ENCODE assay signal across 27 mouse cellular contexts in genomic region chr17:3692817-3693216, GRCm38 (mm10). TPM values are rescaled to one million over a fixed set of nuclear protein-coding genes. Genes with fewer than 3 reads are reported as not detected.
A peak's percentile ranks its signal among the peaks of the same experiment; 100 is the strongest.
DNase-seq lines count a peak whose midpoint lies in the region; ATAC-seq lines count a peak whose summit lies in the region.
"Had no signal": no experiment of that assay in that cellular context is flagged by ENCODE, and none has a peak within 500 bp of the region (broad histone marks: within the 10 kb centered on the region; RNA-seq: fewer than 3 reads in every experiment).

No protein-coding gene starts in this region.

- no peaks in the 10 kb centered on the region for H3K36me3 ChIP-seq in forebrain, embryonic 13.5 days (ENCODE audit: poor library complexity, severe bottlenecking)
- no peaks in the 10 kb centered on the region for H3K36me3 ChIP-seq in forebrain, embryonic 16.5 days (ENCODE audit: control insufficient read depth, insufficient read depth)
- H3K36me3 ChIP-seq: embryonic facial prominence, embryonic 12.5 days; embryonic facial prominence, embryonic 15.5 days; G1E; hindbrain, embryonic 12.5 days; hindbrain, embryonic 15.5 days had no signal

- H3K4me1 ChIP-seq in forebrain, embryonic 13.5 days = peaks cover 33% of the 10 kb centered on the region
- peaks cover 14% of the 10 kb centered on the region for H3K4me1 ChIP-seq in forebrain, embryonic 16.5 days (replicated peaks; ENCODE audit: control insufficient read depth, insufficient read depth, low read length)
- H3K4me1 ChIP-seq: embryonic facial prominence, embryonic 12.5 days; embryonic facial prominence, embryonic 15.5 days had no signal

- no peak overlapping the region for H3K4me3 ChIP-seq in forebrain, embryonic 13.5 days
- H3K4me3 ChIP-seq in forebrain, embryonic 16.5 days (replicated peaks; ENCODE audit: low read length) = no peak overlapping the region
- H3K4me3 ChIP-seq: embryonic facial prominence, embryonic 12.5 days; embryonic facial prominence, embryonic 15.5 days; hindbrain, embryonic 12.5 days; hindbrain, embryonic 15.5 days had no signal

- H3K9me3 ChIP-seq in forebrain, embryonic 13.5 days (replicated peaks) = no peaks in the 10 kb centered on the region
- H3K9me3 ChIP-seq in forebrain, embryonic 16.5 days (ENCODE audit: control insufficient read depth, low read length) = no peaks in the 10 kb centered on the region
- H3K9me3 ChIP-seq: embryonic facial prominence, embryonic 12.5 days; embryonic facial prominence, embryonic 15.5 days; G1E; hindbrain, embryonic 12.5 days; hindbrain, embryonic 15.5 days had no signal

- peak overlapping the region; percentile 58; the same call in 1 of the 2 replicates for H3K27ac ChIP-seq in forebrain, embryonic 13.5 days
- no peak overlapping the region for H3K27ac ChIP-seq in forebrain, embryonic 16.5 days (ENCODE audit: low read length)
- H3K27ac ChIP-seq: embryonic facial prominence, embryonic 12.5 days; embryonic facial prominence, embryonic 15.5 days; hindbrain, embryonic 12.5 days; hindbrain, embryonic 15.5 days had no signal

- H3K4me2 ChIP-seq in forebrain, embryonic 13.5 days = peak overlapping the region; percentile 22; the same call in 1 of the 2 replicates
- H3K4me2 ChIP-seq in forebrain, embryonic 16.5 days (ENCODE audit: low read length) = peak overlapping the region; percentile 25; the same call in 1 of the 2 replicates
- H3K4me2 ChIP-seq: embryonic facial prominence, embryonic 12.5 days; embryonic facial prominence, embryonic 15.5 days; heart, embryonic 11.5 days; hindbrain, embryonic 12.5 days; hindbrain, embryonic 15.5 days had no signal

- no peak overlapping the region for H3K9ac ChIP-seq in forebrain, embryonic 13.5 days
- no peak overlapping the region for H3K9ac ChIP-seq in forebrain, embryonic 16.5 days (replicated peaks; ENCODE audit: low read depth, low read length)
- H3K9ac ChIP-seq: embryonic facial prominence, embryonic 12.5 days; embryonic facial prominence, embryonic 15.5 days; hindbrain, embryonic 12.5 days; hindbrain, embryonic 15.5 days had no signal

- 31% methylated on average over 8 of the region's 8 CpGs for WGBS in forebrain, embryonic 13.5 days
- WGBS in forebrain, embryonic 16.5 days = 21% methylated on average over 8 of the region's 8 CpGs

- ATAC-seq in forebrain, embryonic 13.5 days = peak; percentile 64; the same call in 1 of the 2 replicates
- ATAC-seq in forebrain, embryonic 16.5 days = no peak
- ATAC-seq: intestine, postnatal 0 days; Patski had no signal

- DNase-seq in retina, postnatal 1 day = peak; percentile 25
- no peak for DNase-seq in retina, embryonic 14.5 days (ENCODE audit: low spot score)
- DNase-seq in cerebellum, adult 11 months = no peak
- no peak for DNase-seq in heart, adult 11 months
- DNase-seq: adrenal gland, adult 2 months; adrenal gland, postnatal 14 days; B cell, adult 2 months; cerebellum, adult 2 months; cerebellum, adult 9-11 months; cerebellum, postnatal 25 days; gastrocnemius, postnatal 10 days; gastrocnemius, postnatal 36 days; kidney, adult 2 months had no signal

- no peaks in the 10 kb centered on the region for H3K27me3 ChIP-seq in forebrain, embryonic 13.5 days
- H3K27me3 ChIP-seq in forebrain, embryonic 16.5 days (replicated peaks; ENCODE audit: control insufficient read depth, insufficient read depth, low read length) = no peaks in the 10 kb centered on the region
- H3K27me3 ChIP-seq: CH12.LX; embryonic facial prominence, embryonic 12.5 days; embryonic facial prominence, embryonic 15.5 days; hindbrain, embryonic 12.5 days; hindbrain, embryonic 15.5 days had no signal

RNA-seq across cellular contexts. Expression of gene Nox3, which starts 3.2 kb away (rescaled TPM):
- not detected in 2 replicates for polyA plus RNA-seq in forebrain, embryonic 13.5 days (2015; fragmentation: Nextera tagmentation; extraction: Ambion mirVana)
- not detected in 2 replicates for polyA plus RNA-seq in forebrain, embryonic 16.5 days (2015; fragmentation: Nextera tagmentation; extraction: Ambion mirVana)
- polyA plus RNA-seq: adrenal gland, adult 2 months; cerebellum, adult 2 months; embryonic facial prominence, embryonic 15.5 days; G1E; heart, embryonic 11.5 days; heart, embryonic 14.5 days; heart, postnatal 0 days; hindbrain, embryonic 15.5 days; intestine, embryonic 14.5 days; intestine, postnatal 0 days; kidney, adult 2 months; Patski had no signal
